Mouse (Mus musculus): ENCODE data around the gene Rtn4r.

DNA sequence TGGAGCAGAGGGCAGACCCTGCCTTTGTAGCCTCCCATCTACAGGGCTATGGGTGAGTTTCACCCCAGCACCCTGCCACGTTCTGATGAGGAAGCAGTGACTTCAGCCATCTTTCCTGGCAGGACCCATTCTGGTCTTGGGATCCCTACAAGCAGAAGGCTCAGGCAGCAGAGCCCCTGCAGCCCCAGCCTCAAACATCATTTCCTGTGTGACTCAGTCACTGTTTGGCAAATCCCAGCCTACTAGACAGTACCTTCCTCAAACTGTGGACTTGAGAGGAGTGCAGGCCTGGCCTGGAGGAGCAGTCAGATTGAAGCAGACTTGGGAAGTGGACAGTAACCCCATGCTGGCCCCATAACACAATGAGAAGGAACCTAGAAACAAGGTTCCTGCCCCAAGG, 33.7 kb downstream of the Rtn4r start:
- TF ChIP-seq CTCF (IDR thresholded peaks at IDR 0.05) = no peak
- no peak for TF ChIP-seq EP300 (IDR thresholded peaks at IDR 0.05)
